Mouse (Mus musculus) brown adipose tissue, adult 24 weeks (tissue): ENCODE measurements around the gene Dgcr8. TPM values are rescaled to one million over a fixed set of nuclear protein-coding genes. Genes with fewer than 3 reads are reported as not detected.

Experiments used
- H3K27ac ChIP-seq: fragments of 200-500 bp; replicated peaks from 2 replicates; pipeline ENCODE4 v1.5.1; 2012; ENCODE audit warnings: low read depth, mild to moderate bottlenecking, low read length
- H3K4me1 ChIP-seq: fragments of 200-500 bp; 2 replicates; pipeline ENCODE4 v1.6.1; 2012; ENCODE audit warnings: low read length, mixed read lengths; ENCODE audit not compliant: control insufficient read depth, insufficient read depth, insufficient read length
- H3K4me3 ChIP-seq: fragments of 200-500 bp; 2 replicates; pipeline ENCODE4 v1.5.1; 2012; ENCODE audit warnings: low read depth, mild to moderate bottlenecking, low read length, moderate library complexity; ENCODE audit not compliant: insufficient read depth
- polyA plus RNA-seq: library from polyadenylated mRNA; stranded (reverse); fragments of >200 nt; gene quantifications from 2 replicates; pipeline ENCODE4 v1.2.4, GENCODE M21; 2012; ENCODE audit not compliant: missing spikeins, insufficient read depth, insufficient read length

Gene Dgcr8
- polyA plus RNA-seq, 1 experiment, result 4.8 TPM

DNA sequence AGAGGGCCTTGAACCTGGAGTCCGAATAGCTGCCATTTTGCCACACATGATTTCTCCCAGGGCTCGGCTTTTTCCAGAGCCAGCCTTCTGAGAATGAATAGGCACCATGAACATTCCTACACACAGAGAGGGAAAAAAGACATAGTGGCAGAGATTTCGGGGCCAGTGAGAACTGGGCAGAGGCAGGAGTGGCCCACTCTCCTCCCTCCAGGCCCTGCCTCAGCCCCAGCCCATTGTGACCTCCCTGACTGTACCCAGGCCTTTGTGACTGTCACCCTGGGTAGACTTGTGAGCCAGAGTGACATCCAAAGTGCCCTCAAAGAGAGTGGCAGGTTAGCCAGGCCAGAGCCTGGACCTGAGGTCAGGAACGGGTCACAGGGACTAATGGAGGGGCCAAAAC, 71.5 kb downstream of the Dgcr8 start, which contains the start of gene Ccdc188:
Ccdc188 (plus strand) TSS at position 301 of the 400 bp plus-strand sequence.
- Histone ChIP-seq H3K27ac (no peak within 1 kb of the TSS), H3K4me1 (no peaks in the 10 kb centered on the region; the same call in 1 of the 2 replicates), H3K4me3 (no peak within 1 kb of the TSS)

- Histone ChIP-seq H3K4me3 (no peak overlapping the region), H3K27ac (no peak overlapping the region), H3K4me1 (no peaks in the 10 kb centered on the region)
These were observed 74.2 kb downstream of the Dgcr8 start for GRCm38 (mm10) chr16:18214858-18215257.

GRCm38 (mm10) chr16:18213689-18214088, 75.4 kb downstream of the Dgcr8 start:
- H3K27ac ChIP-seq, result no peak overlapping the region
- no peaks in the 10 kb centered on the region for H3K4me1 ChIP-seq

GRCm38 (mm10) chr16:18211417-18212171, 77.5 kb downstream of the Dgcr8 start:
- H3K4me1 ChIP-seq, result no peaks in the 10 kb centered on the region
- H3K27ac ChIP-seq, result no peak overlapping the region
- no peak overlapping the region for H3K4me3 ChIP-seq

More at GRCm38 (mm10) chr16:18213689-18214088, 75.4 kb downstream of the Dgcr8 start:
- H3K4me3 ChIP-seq, result no peak overlapping the region

DNA sequence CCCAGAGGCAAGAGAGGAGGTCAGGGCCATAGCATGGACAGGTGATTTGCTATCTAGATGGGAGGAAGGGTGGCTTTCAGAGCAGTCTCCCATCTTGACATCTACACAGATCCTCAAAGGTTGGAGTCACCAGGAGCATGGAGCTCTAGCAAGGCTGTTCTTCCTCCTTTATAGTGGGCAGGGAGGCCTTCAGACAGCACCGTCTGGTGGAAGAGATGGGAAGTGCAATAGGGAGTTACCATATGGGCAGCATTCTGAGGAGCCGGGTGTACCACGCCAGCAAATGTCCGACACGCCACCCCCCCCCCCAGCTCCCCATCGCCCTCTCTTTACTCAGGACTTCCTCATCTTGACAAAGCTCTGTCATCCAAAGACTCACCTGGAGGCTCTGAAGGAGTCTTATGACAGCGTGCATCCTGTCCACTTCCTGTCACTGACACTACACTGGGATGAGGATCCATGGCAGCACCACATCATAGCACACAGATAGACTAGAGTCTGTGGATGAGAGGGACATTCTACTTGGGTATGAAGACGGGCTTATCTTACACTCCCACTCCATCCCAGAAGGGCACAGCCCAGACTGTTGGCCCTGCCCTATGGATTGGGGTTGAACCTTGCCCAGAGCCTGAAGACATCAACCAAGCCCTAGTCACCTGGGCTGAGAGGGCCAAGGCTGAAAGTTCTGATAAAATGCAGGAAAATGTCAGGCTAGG, 78.2 kb downstream of the Dgcr8 start:
- H3K27ac ChIP-seq, result no peak overlapping the region
- no peaks in the 10 kb centered on the region for H3K4me1 ChIP-seq
- no peak overlapping the region for H3K4me3 ChIP-seq

Other genes starting within 250 kb of the Dgcr8 start
- gene Dgcr6, start 236.4 kb downstream of the Dgcr8 start, polyA plus RNA-seq, result 125 and 134 TPM in 2 replicates
- gene Prodh, start 199.0 kb downstream of the Dgcr8 start, polyA plus RNA-seq, result 14.8 and 27.5 TPM in 2 replicates
- not detected in 2 replicates for gene Rtn4r, start 161.6 kb downstream of the Dgcr8 start, polyA plus RNA-seq
- gene Ccdc188, start 71.4 kb downstream of the Dgcr8 start, polyA plus RNA-seq, result not detected in 2 replicates
- gene Zdhhc8, start 54.1 kb downstream of the Dgcr8 start, polyA plus RNA-seq, result 4.9 and 5.1 TPM in 2 replicates
- gene Trmt2a, start 40.6 kb downstream of the Dgcr8 start, polyA plus RNA-seq, result 18.1 and 23.3 TPM in 2 replicates
- gene Ranbp1, start 40.5 kb downstream of the Dgcr8 start, polyA plus RNA-seq, result 85.5 and 92.7 TPM in 2 replicates
- gene Gm49776, start 30.9 kb downstream of the Dgcr8 start, polyA plus RNA-seq, result not detected in 2 replicates
- 23.5 and 26.3 TPM in 2 replicates for gene Tango2, start 58.9 kb upstream of the Dgcr8 start, polyA plus RNA-seq
- 3.8 and 4.7 TPM in 2 replicates for gene Arvcf, start 58.9 kb upstream of the Dgcr8 start, polyA plus RNA-seq
- 77.6 and 92.5 TPM in 2 replicates for gene Txnrd2, start 137.1 kb upstream of the Dgcr8 start, polyA plus RNA-seq
- 452 and 497 TPM in 2 replicates for gene Comt, start 137.6 kb upstream of the Dgcr8 start, polyA plus RNA-seq
- gene Gnb1l, start 209.5 kb upstream of the Dgcr8 start, polyA plus RNA-seq, result 4.3 and 6.1 TPM in 2 replicates
- not detected in 2 replicates for gene Rtl10, start 209.7 kb upstream of the Dgcr8 start, polyA plus RNA-seq